Mouse (Mus musculus): Measurements from ENCODE around the gene Kazn.

The Kazn gene

GRCm38 (mm10) chr4:142097871-142098270 is 141.3 kb downstream of the Kazn start:
- Histone ChIP-seq H3K36me3 (ENCODE audit: insufficient read depth, low read length) (no peaks in the 10 kb centered on the region), H3K9me3 (ENCODE audit: low read length) (no peaks in the 10 kb centered on the region), H3K27me3 (ENCODE audit: insufficient read depth, low read length) (0 out of 2 replicates have a peak, but pooled peaks cover 7% of the 10 kb centered on the region), H3K4me3 (replicated peaks; ENCODE audit: low read length) (no peak overlapping the region), H3K4me1 (replicated peaks; ENCODE audit: low read depth, low read length) (peaks cover 37% of the 10 kb centered on the region)
- TF ChIP-seq NANOG (IDR thresholded peaks at IDR 0.05; ENCODE audit: borderline replicate concordance, low read length) (no peak), POU5F1 (IDR thresholded peaks at IDR 0.05; ENCODE audit: borderline replicate concordance, low read length) (no peak), CTCF (conservative IDR thresholded peaks at IDR 0.05; ENCODE audit: low read length) (no peak)

- Histone ChIP-seq H3K36me3 (ENCODE audit: insufficient read depth, low read length) (no peaks in the 10 kb centered on the region), H3K4me1 (replicated peaks; ENCODE audit: low read depth, low read length) (peaks cover 39% of the 10 kb centered on the region), H3K4me3 (replicated peaks; ENCODE audit: low read length) (0 out of 2 replicates have a peak overlapping the region, but pooled peaks have one; percentile 26), H3K9me3 (ENCODE audit: low read length) (no peaks in the 10 kb centered on the region), H3K27me3 (ENCODE audit: insufficient read depth, low read length) (no peaks in the 10 kb centered on the region)
- TF ChIP-seq CTCF (conservative IDR thresholded peaks at IDR 0.05; ENCODE audit: low read length), result no peak
- TF ChIP-seq NANOG (IDR thresholded peaks at IDR 0.05; ENCODE audit: borderline replicate concordance, low read length), result no peak
- TF ChIP-seq POU5F1 (IDR thresholded peaks at IDR 0.05; ENCODE audit: borderline replicate concordance, low read length), result no peak
Observed at GRCm38 (mm10) chr4:142095513-142096241, 143.5 kb downstream of the Kazn start.

- Histone ChIP-seq H3K9me3 (ENCODE audit: low read length) (no peaks in the 10 kb centered on the region), H3K4me3 (replicated peaks; ENCODE audit: low read length) (no peak overlapping the region), H3K36me3 (ENCODE audit: insufficient read depth, low read length) (no peaks in the 10 kb centered on the region), H3K27me3 (ENCODE audit: insufficient read depth, low read length) (no peaks in the 10 kb centered on the region), H3K4me1 (replicated peaks; ENCODE audit: low read depth, low read length) (peaks cover 43% of the 10 kb centered on the region)
- TF ChIP-seq CTCF (conservative IDR thresholded peaks at IDR 0.05; ENCODE audit: low read length), result no peak
- no peak for TF ChIP-seq NANOG (IDR thresholded peaks at IDR 0.05; ENCODE audit: borderline replicate concordance, low read length)
- no peak for TF ChIP-seq POU5F1 (IDR thresholded peaks at IDR 0.05; ENCODE audit: borderline replicate concordance, low read length)
Observed at GRCm38 (mm10) chr4:142094386-142094785, 144.8 kb downstream of the Kazn start.

- TF ChIP-seq CTCF (conservative IDR thresholded peaks at IDR 0.05; ENCODE audit: low read length) (no peak), POU5F1 (IDR thresholded peaks at IDR 0.05; ENCODE audit: borderline replicate concordance, low read length) (no peak), NANOG (IDR thresholded peaks at IDR 0.05; ENCODE audit: borderline replicate concordance, low read length) (no peak)
- H3K9me3 ChIP-seq (ENCODE audit: low read length), result no peaks in the 10 kb centered on the region
- no peaks in the 10 kb centered on the region; the same call in 1 of the 2 replicates for H3K27me3 ChIP-seq (ENCODE audit: insufficient read depth, low read length)
- H3K36me3 ChIP-seq (ENCODE audit: insufficient read depth, low read length), result no peaks in the 10 kb centered on the region
- peaks cover 30% of the 10 kb centered on the region for H3K4me1 ChIP-seq (replicated peaks; ENCODE audit: low read depth, low read length)
- H3K4me3 ChIP-seq (replicated peaks; ENCODE audit: low read length), result no peak overlapping the region
Observed at GRCm38 (mm10) chr4:142091100-142091499, 148.1 kb downstream of the Kazn start.

GRCm38 (mm10) chr4:142089966-142090365 is 149.2 kb downstream of the Kazn start:
- no peaks in the 10 kb centered on the region for H3K36me3 ChIP-seq (ENCODE audit: insufficient read depth, low read length)
- H3K4me1 ChIP-seq (replicated peaks; ENCODE audit: low read depth, low read length), result peaks cover 28% of the 10 kb centered on the region
- TF ChIP-seq CTCF (conservative IDR thresholded peaks at IDR 0.05; ENCODE audit: low read length), result no peak
- TF ChIP-seq NANOG (IDR thresholded peaks at IDR 0.05; ENCODE audit: borderline replicate concordance, low read length), result no peak
- no peak for TF ChIP-seq POU5F1 (IDR thresholded peaks at IDR 0.05; ENCODE audit: borderline replicate concordance, low read length)
- no peaks in the 10 kb centered on the region for H3K9me3 ChIP-seq (ENCODE audit: low read length)
- H3K4me3 ChIP-seq (replicated peaks; ENCODE audit: low read length), result no peak overlapping the region
- H3K27me3 ChIP-seq (ENCODE audit: insufficient read depth, low read length), result no peaks in the 10 kb centered on the region; the same call in 1 of the 2 replicates

GRCm38 (mm10) chr4:142088836-142089235 is 150.4 kb downstream of the Kazn start:
- Histone ChIP-seq H3K9me3 (ENCODE audit: low read length) (no peaks in the 10 kb centered on the region), H3K27me3 (ENCODE audit: insufficient read depth, low read length) (no peaks in the 10 kb centered on the region; the same call in 1 of the 2 replicates), H3K4me3 (replicated peaks; ENCODE audit: low read length) (no peak overlapping the region), H3K4me1 (replicated peaks; ENCODE audit: low read depth, low read length) (peaks cover 29% of the 10 kb centered on the region), H3K36me3 (ENCODE audit: insufficient read depth, low read length) (no peaks in the 10 kb centered on the region)
- TF ChIP-seq CTCF (conservative IDR thresholded peaks at IDR 0.05; ENCODE audit: low read length) (no peak), POU5F1 (IDR thresholded peaks at IDR 0.05; ENCODE audit: borderline replicate concordance, low read length) (no peak), NANOG (IDR thresholded peaks at IDR 0.05; ENCODE audit: borderline replicate concordance, low read length) (no peak)

- H3K4me1 ChIP-seq (replicated peaks; ENCODE audit: low read depth, low read length), result peaks cover 30% of the 10 kb centered on the region
- TF ChIP-seq POU5F1 (IDR thresholded peaks at IDR 0.05; ENCODE audit: borderline replicate concordance, low read length) (no peak), CTCF (conservative IDR thresholded peaks at IDR 0.05; ENCODE audit: low read length) (no peak), NANOG (IDR thresholded peaks at IDR 0.05; ENCODE audit: borderline replicate concordance, low read length) (no peak)
Observed at GRCm38 (mm10) chr4:142088409-142088808, 150.8 kb downstream of the Kazn start.

GRCm38 (mm10) chr4:142084936-142085563 is 154.2 kb downstream of the Kazn start:
- H3K9me3 ChIP-seq (ENCODE audit: low read length), result no peaks in the 10 kb centered on the region
- peaks cover 50% of the 10 kb centered on the region for H3K4me1 ChIP-seq (replicated peaks; ENCODE audit: low read depth, low read length)
- no peak for TF ChIP-seq POU5F1 (IDR thresholded peaks at IDR 0.05; ENCODE audit: borderline replicate concordance, low read length)
- TF ChIP-seq CTCF (conservative IDR thresholded peaks at IDR 0.05; ENCODE audit: low read length), result peak; percentile 4; the same call in 1 of the 2 replicates
- H3K27me3 ChIP-seq (ENCODE audit: insufficient read depth, low read length), result peaks cover 5% of the 10 kb centered on the region
- peak overlapping the region; percentile 88 for H3K4me3 ChIP-seq (replicated peaks; ENCODE audit: low read length)
- H3K36me3 ChIP-seq (ENCODE audit: insufficient read depth, low read length), result 0 out of 2 replicates have a peak, but pooled peaks cover 3% of the 10 kb centered on the region

More at GRCm38 (mm10) chr4:142088409-142088808, 150.8 kb downstream of the Kazn start:
- no peaks in the 10 kb centered on the region; the same call in 1 of the 2 replicates for H3K27me3 ChIP-seq (ENCODE audit: insufficient read depth, low read length)
- H3K4me3 ChIP-seq (replicated peaks; ENCODE audit: low read length), result no peak overlapping the region
- H3K9me3 ChIP-seq (ENCODE audit: low read length), result no peaks in the 10 kb centered on the region
- H3K36me3 ChIP-seq (ENCODE audit: insufficient read depth, low read length), result no peaks in the 10 kb centered on the region

All from E14TG2a.4 (cell line).